Mouse (Mus musculus) mesoderm, embryonic 11.5 days (tissue): ENCODE data around the gene Tmod2.

Source experiments
- DNase-seq: peaks from one replicate; pipeline ENCODE4 v3.0.0-alpha.2; 2012; ENCODE audit warnings: low read depth, low spot score

Gene Tmod2

DNA sequence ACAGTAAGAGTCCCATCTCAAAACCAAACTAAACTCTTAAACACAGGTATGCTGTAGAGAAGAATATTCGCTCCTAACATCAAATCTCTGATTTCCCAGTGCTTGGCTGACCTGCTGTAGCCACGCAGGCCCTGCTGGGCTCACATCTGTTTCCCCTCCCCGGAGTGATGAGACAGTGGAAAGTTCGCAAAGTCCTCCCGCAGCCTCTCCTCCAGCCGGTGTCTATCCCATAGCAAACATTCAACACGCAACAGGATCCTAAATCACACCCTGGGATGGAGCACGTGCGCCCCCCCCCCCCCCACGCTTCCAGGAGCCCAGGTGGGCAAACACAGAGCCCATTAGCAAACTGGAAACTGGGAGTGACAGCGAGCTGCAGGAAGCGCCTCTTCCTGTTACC, 9.6 kb downstream of the Tmod2 start:
- peak; percentile 22 for DNase-seq

- DNase-seq, result no peak
These were observed 10.8 kb downstream of the Tmod2 start for GRCm38 (mm10) chr9:75600166-75600934.

- peak; percentile 25 for DNase-seq
These were observed 11.8 kb downstream of the Tmod2 start for GRCm38 (mm10) chr9:75599191-75599841.

DNA sequence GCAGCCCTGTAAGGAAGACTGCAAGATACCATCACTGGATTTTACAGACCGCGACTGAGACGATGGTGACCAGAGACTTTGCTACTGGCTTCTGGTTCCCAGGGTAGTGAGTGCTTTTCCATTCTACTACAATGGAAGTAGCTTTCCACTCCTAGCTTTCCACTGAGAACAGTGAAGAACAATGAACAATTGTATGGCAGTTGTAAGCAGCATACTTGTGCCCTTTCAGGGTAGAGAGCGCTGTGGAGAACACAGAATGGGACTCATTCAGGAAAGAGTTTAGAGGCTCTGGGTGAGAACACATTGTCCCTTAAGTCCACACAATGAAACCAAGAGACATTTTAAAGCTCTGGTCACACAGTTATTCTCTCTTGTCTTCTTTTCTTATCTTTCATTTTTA, 13.5 kb downstream of the Tmod2 start:
- no peak for DNase-seq

DNA sequence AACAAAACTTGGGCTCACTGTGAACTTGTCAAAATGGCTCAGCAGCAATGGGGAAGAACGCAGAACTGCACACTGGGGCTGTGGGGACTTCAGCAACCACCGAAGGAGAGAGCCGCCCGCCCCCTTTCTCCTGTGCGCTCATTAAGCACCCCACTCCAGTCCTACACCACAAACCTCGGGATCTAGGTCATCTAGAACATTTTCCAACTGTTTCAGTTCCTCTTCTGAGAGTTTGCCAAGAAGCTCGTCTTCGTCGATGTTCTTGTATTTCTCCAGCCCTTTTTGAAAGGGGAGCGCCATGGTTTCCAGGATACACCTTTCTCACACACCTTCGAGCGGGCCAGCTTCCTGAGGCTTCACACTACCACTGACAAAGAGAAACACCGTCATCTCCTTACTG, 14.1 kb downstream of the Tmod2 start:
- DNase-seq, result no peak

- DNase-seq, result no peak
These were observed 17.6 kb downstream of the Tmod2 start for GRCm38 (mm10) chr9:75593481-75593880.

DNA sequence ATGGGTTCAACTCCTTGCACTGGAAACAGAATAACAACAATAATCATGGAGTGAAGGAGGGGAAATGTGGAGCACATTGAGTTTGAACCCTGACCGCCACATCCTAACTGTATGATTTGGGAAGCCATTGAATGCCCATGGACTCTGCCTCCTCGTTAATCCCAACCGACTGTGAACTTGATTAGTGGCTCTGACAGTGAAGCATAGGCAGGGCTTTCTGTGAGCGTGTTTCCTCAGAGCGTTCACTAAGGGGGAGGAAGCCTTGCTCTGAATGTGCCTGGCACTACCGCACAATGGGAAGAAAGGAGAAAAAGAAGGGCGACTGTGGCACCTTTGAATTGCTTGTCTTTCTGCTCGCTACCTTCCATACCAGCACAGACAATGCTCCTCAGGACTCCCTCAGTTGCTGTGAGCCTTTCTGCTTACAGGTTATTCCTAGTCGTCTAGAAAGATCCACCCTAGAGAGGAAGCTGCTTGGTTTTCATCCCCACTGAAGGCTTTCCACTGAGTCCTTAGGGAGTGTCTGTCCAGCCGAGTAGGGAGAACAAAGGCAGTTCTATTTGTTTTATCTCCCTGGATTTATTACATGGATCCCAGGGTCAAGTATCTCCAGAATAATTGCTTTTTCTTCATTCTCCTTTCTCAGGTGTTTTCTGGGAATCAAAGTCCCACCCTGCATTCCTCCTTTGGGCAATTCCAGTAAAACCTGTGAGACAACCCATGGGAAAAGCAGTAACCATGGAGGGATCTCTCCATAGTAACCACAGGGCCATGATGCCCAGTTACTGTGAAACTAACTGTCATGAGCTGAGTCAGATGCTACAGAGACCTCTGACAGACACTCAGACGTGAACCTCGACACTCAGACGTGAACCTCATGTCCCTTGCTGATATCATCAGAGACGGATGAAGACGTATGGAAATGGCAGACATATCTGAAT, 21.0 kb downstream of the Tmod2 start:
- no peak for DNase-seq

GRCm38 (mm10) chr9:75581694-75582350, 29.3 kb downstream of the Tmod2 start:
- peak; percentile 49 for DNase-seq

DNA sequence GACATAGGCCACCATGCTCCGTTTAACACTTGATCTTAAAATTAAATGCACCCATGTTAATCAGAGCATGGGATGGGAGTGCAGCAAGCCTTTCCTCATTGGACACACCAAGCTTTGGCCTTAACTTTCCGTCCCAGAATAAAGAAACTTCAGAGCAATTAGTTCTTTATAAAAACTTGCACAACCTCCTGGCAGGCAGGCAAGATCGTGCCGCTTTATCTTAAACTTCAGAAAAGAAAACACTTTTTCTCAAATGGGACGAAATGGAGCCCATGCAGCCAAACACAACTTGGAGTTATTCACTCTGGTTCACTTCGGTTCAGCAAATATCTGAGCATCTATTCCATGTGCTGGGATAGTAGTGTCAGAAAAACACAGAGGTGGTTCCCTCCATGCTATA, 31.8 kb downstream of the Tmod2 start:
- DNase-seq, result no peak

DNA sequence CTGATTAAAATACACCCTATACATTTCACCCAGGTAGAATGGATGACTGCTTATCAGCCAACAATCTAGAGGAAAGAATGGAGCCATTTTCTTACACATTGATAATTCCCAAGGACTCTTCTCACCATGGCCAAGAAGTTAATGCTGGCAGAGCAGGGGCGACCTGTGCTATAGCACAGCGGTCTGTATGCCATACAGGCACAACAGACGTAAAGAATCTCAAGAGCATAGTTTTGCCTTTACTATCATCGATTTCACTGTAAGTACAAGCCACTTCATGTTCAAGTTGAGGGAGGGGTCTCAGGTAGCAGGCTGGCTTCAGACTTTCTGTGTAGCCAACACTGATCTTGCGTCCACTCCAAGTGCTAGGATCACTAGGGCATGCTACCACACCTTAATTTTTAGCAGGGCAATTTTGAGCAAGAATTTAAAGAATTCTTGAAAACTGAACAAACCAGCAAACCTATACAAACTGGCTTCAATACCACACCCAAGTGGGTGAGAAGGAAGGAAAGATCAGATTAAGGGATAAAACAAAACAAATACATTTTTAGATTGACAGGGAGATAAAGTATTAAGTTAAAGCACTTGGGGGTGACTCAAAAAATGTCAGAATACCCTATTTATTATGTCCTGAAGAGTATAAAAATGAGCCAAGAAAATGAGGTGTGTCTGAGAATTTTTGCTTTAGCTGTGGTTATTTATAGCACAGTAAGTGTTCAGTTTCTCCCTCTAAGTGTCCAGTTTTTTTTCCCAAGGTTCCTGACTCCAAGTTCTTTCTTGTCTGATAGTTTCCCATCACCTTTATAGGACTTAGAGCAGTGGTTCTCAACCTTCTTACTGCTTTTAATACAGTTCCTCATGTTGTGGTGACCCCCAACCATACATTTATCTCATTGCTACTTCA, 39.8 kb downstream of the Tmod2 start:
- no peak for DNase-seq

GRCm38 (mm10) chr9:75568399-75568798, 42.7 kb downstream of the Tmod2 start:
- no peak for DNase-seq

DNA sequence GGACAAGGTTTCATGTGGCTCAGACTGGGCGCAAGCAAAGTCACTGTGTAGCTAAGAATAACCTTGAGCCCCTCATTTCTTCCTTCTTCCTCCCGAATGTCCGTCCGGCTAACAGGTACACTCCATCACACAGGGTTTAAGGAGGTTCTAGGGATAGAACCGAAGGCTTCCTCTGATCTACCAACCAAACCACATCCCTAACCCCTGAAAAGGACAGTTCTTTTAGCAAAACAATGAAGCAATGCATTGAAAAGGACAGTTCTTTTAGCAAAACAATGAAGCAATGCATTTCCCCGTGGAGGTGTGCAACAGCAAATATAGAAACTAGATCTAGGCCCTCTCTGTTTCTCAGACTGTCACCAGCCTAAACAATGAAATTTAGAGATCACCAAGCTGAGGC, 46.2 kb downstream of the Tmod2 start:
- no peak for DNase-seq

DNA sequence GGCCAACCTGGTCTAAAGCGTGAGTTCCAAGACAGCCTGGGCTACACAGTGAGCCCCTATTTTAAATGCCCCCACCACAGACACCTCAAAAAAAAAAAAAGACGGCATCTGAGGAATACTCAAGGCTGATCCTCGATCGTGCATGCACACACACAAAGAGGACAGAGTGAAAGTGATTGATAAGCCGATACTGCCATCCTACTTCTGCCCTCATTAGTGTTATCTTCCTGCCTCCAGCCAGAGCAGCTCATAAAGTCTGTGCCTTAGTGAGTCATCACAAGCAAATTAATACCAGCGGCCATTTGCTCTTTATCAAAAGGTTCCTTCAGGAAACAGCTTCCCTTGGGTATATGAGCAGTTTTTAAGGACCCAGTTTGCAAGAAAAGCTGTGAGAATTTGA, 47.5 kb downstream of the Tmod2 start:
- DNase-seq, result no peak

DNA sequence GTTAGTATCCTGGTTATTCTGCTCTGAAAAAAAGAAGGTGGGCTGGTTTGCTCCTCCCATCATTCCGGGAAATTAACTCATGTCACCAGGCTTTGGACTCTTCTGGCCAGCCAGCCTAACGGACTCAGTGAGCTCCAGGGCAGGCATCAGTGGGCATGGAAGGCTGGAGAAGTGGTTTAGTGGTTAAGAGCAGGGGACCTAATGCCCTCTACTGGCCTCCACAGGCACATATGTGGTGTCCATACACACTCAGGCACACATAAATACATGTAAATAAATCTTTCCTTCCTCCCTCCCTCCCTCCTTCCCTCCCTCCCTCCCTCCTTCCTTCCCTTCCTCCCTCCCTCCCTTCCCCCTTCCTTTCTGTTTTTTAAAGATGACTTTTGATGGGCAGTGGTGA, 47.9 kb downstream of the Tmod2 start:
- no peak for DNase-seq

DNA sequence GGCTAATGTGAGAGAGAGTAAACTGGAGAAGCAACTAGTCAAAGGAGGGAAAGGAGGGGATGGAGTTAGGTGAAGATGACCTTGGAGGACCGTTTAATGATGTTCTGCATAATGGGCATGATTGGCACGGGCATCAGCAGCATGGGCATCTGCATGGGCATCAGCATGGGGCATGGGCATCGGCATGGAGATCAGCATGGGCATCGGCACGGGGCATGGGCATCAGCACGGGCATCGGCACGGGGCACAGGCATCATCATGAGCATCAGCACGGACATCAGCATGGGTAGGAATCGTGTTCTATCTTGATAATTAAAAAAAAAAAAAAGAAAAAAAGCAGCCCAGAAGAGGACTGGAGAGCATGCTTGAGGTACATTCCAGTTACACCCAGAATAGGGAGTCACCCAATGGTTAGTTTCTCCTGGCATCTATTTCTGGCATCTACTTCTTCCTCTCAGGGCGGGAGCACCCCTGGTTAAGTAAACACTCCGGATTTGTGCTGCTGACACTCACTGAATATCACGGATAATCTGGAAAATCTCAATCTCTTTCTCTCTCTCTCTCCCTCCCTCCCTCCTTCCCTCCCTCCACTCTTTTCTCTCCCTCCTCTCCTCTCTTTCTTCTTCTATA, 50.0 kb downstream of the Tmod2 start:
- DNase-seq, result no peak

DNA sequence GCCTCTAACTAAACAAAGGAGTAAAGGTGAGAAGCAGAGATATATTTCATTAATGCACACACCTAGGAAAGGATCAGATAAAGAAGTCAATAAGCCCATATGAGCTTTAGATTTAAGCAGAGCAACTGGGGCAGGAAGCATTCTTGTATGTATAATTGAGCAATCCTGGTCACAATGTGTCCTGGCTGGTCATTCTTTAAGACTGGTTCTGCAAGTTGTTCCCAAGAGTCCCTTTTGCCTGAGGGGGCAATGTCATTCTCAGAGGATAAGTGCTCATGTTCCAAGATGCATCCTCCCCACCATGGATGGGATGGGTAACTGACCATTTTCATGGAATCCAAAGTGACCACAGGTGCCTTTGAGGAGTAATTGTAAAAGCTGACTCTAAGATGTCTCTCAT, 50.8 kb downstream of the Tmod2 start:
- DNase-seq, result no peak

DNA sequence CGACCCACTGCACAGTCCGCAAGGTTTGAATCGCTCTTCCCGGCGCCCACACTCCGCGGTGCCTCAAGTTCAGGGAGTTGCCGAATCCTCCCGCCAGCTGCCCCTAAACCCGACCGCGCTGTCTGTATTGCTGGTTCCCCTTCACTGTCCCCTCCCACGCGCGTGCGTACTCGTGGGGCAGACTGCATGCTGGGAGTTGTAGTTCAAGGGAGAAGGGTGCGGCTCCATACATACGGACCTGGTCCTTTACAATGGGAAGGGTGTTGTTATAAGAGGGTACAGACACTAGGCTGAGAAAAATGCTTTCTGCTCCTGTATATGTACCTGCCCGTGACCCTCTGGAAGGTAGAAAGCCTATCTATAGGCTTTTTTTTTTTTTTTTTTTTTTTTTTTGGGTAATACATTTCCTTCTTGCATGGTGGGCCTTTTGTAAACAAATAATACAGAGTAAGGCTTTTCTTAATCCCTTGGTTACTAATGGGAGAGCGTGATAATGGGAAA, 51.6 kb downstream of the Tmod2 start, which contains the start of gene Tmod3:
Gene Tmod3, minus strand, starts transcription at position 146 of the 501 bp plus-strand sequence.
- DNase-seq, result peak; percentile 94

DNA sequence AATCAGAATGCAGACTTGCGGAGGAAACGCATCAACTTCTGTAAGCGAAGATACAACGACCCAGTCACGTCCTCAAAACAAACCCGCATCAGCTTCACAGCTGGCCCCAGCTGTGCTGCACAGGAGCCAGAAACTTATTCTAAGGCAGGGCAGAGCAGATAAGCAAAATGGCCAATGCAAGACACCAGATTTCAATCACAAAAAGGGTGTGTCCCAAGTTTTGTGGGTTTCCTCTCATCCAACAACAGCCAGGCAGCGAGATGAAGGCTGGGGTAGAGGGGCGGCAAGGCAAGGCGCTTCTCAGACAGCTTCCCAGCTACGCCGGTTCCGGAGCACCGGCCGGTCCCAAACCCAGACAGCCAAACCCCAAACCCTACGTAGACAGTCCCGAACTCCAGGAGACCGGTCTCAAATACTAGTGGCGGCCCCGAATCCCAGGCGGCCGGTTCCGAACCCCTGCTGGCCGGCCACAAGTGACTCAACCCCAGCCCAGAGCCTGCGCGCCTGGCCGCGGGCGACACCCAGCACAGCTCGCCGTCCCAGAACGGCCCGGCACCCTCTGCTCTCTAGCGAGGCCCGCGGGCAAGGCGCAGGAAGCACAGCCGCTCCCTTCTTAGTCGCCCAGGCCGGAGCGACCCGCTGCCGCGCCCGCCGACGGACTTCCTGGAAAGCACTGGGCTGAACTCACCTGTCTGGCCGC, 52.2 kb downstream of the Tmod2 start:
- peak; percentile 26 for DNase-seq

GRCm38 (mm10) chr9:75558360-75558759, 52.8 kb downstream of the Tmod2 start:
- no peak for DNase-seq
